Mouse (Mus musculus) heart, embryonic 16.5 days (tissue): ENCODE data around the gene Slc25a11. TPM values are rescaled to one million over a fixed set of nuclear protein-coding genes. Genes with fewer than 3 reads are reported as not detected.

Experiments
- ATAC-seq: fragments of 200-750 bp; cut with Nextera tagmentation; replicated peaks from 2 replicates; pipeline ENCODE4 v1.8.0; 2017; ENCODE audit warnings: moderate number of reproducible peaks; ENCODE audit not compliant: insufficient read depth, low FRiP score; ENCODE audit errors: extremely low read depth
- H3K27ac ChIP-seq: fragments of 300-500 bp; sonication (generic); 2 replicates; pipeline ENCODE4 v1.5.1; 2014; ENCODE audit warnings: mild to moderate bottlenecking, low read length, control low read depth, moderate library complexity
- H3K27me3 ChIP-seq: fragments of 300-500 bp; sonication (generic); 2 replicates; pipeline ENCODE4 v1.6.1; 2014; ENCODE audit warnings: low read length, mixed read lengths; ENCODE audit not compliant: control insufficient read depth, insufficient read depth
- H3K36me3 ChIP-seq: fragments of 300-500 bp; sonication (generic); 2 replicates; pipeline ENCODE4 v1.6.1; 2014; ENCODE audit not compliant: control insufficient read depth, insufficient read depth
- H3K4me1 ChIP-seq: fragments of 300-500 bp; sonication (generic); 2 replicates; pipeline ENCODE4 v1.6.1; 2014; ENCODE audit warnings: low read length, mixed read lengths; ENCODE audit not compliant: control insufficient read depth, insufficient read depth
- H3K4me2 ChIP-seq: fragments of 300-500 bp; sonication (generic); 2 replicates; pipeline ENCODE4 v1.6.1; 2014; ENCODE audit warnings: low read depth, mild to moderate bottlenecking, control low read depth, low read length
- H3K4me3 ChIP-seq: fragments of 300-500 bp; sonication (generic); 2 replicates; pipeline ENCODE4 v1.5.1; 2014; ENCODE audit warnings: mild to moderate bottlenecking, control low read depth, low read length
- H3K9ac ChIP-seq: fragments of 300-500 bp; sonication (generic); 2 replicates; pipeline ENCODE4 v1.6.1; 2014; ENCODE audit warnings: low read length, control low read depth
- H3K9me3 ChIP-seq: fragments of 300-500 bp; sonication (generic); replicated peaks from 2 replicates; pipeline ENCODE4 v1.6.1; 2016; ENCODE audit warnings: low read length; ENCODE audit not compliant: control insufficient read depth
- WGBS: fragments of 180-500 bp; shearing (Covaris S2); extraction: QIAGEN DNeasy Blood & Tissue Kit; methylation state at CpG from one replicate; pipeline ENCODE4 v1.1.7; 2014; 5-methylcytosine and 5-hydroxymethylcytosine counted together
- polyA plus RNA-seq: library from polyadenylated mRNA; unstranded; fragments of >200 nt; fragmentation: Nextera tagmentation; extraction: Ambion mirVana; gene quantifications from 2 replicates; pipeline ENCODE4 v1.2.1, GENCODE M21; 2015

The Slc25a11 gene
- polyA plus RNA-seq, 1 experiment from 2014 or later, result 346 TPM

DNA sequence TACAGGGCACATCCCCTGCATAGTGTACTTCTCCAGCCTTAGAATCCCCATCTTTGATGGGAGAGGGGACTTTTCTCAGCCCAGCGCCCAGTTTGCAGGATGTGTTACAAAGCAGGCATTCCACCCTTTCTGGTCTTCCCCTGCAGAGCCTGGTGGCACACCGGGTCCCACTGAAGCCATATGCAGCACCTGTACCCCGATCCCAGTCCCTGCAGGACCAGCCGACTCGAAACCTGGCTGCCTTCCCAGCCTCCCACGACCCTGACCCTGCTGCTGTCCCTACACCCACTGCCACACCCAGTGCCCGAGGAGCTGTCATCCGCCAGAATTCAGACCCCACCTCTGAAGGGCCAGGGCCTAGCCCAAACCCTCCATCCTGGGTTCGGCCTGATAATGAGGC, 39.7 kb downstream of the Slc25a11 start:
- no peak overlapping the region for H3K4me3 ChIP-seq
- 80% methylated on average over 9 of the region's 9 CpGs for WGBS

DNA sequence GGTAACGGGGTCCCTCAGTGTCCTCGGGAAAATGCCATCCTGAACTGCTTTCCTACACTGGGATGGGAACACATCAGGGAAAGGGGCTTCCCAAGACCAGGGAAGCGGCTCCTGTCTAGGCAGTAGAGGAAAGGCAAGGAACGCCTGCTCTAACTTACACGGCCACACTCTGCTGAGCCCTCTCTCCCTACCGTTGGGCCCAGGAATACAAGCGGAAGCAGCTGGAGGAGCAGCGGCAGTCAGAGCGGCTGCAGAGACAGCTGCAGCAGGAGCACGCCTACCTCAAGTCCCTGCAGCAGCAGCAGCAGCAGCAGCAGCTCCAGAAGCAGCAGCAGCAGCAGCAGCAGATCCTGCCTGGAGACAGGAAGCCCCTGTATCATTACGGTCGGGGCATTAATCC, 40.6 kb downstream of the Slc25a11 start:
- 74% methylated on average over 12 of the region's 12 CpGs for WGBS
- Histone ChIP-seq H3K27me3 (no peaks in the 10 kb centered on the region), H3K27ac (no peak overlapping the region), H3K4me3 (no peak overlapping the region), H3K4me2 (no peak overlapping the region), H3K9ac (no peak overlapping the region), H3K9me3 (no peaks in the 10 kb centered on the region), H3K36me3 (peaks cover 56% of the 10 kb centered on the region), H3K4me1 (no peaks in the 10 kb centered on the region)
- no peak for ATAC-seq

More for the DNA sequence above, 39.7 kb downstream of the Slc25a11 start:
- no peak overlapping the region for H3K9ac ChIP-seq
- H3K9me3 ChIP-seq, result no peaks in the 10 kb centered on the region
- no peak overlapping the region for H3K27ac ChIP-seq
- no peak overlapping the region for H3K4me2 ChIP-seq
- H3K27me3 ChIP-seq, result no peaks in the 10 kb centered on the region
- ATAC-seq, result no peak
- no peaks in the 10 kb centered on the region for H3K4me1 ChIP-seq
- peaks cover 62% of the 10 kb centered on the region for H3K36me3 ChIP-seq

DNA sequence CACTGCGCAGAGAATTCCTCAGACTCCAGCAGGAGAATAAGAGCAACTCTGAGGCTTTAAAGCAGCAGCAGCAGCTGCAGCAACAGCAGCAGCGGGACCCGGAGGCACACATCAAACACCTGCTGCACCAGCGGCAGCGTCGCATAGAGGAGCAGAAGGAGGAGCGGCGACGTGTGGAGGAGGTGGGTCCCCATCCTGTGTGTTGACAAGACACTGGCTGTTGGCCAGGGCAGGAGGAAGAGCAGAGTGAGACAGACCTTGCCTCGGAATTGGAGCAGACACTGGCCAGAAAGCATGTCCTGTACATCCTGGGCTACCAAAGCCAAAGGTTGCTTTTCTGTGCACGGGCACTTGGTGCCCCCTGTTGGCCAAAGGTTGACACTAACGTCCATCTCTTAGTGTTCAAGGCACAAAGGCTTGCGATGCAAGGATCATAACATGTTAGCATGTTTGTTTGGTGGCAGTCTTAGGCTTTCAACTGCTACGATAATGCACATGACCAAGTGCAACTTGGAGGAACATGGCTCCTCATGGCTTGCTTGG, 42.2 kb downstream of the Slc25a11 start:
- no peak overlapping the region for H3K4me3 ChIP-seq
- no peak for ATAC-seq
- no peak overlapping the region for H3K9ac ChIP-seq
- no peaks in the 10 kb centered on the region for H3K27me3 ChIP-seq
- H3K4me1 ChIP-seq, result no peaks in the 10 kb centered on the region
- WGBS, result 47% methylated on average over 14 of the region's 14 CpGs
- H3K9me3 ChIP-seq, result no peaks in the 10 kb centered on the region
- peaks cover 48% of the 10 kb centered on the region for H3K36me3 ChIP-seq
- no peak overlapping the region for H3K27ac ChIP-seq
- H3K4me2 ChIP-seq, result no peak overlapping the region

- WGBS, result 82% methylated on average over 9 of the region's 9 CpGs
- Histone ChIP-seq H3K9ac (no peak overlapping the region), H3K4me3 (no peak overlapping the region), H3K27me3 (no peaks in the 10 kb centered on the region), H3K4me2 (no peak overlapping the region), H3K4me1 (peaks cover 6% of the 10 kb centered on the region; the same call in 1 of the 2 replicates), H3K36me3 (peaks cover 19% of the 10 kb centered on the region), H3K9me3 (no peaks in the 10 kb centered on the region), H3K27ac (no peak overlapping the region)
- ATAC-seq, result no peak
These were observed 48.8 kb downstream of the Slc25a11 start for GRCm38 (mm10) chr11:70598451-70598953.

- Histone ChIP-seq H3K27me3 (no peaks in the 10 kb centered on the region), H3K4me2 (no peak overlapping the region), H3K4me3 (no peak overlapping the region), H3K27ac (no peak overlapping the region), H3K9ac (no peak overlapping the region), H3K36me3 (peaks cover 13% of the 10 kb centered on the region), H3K9me3 (no peaks in the 10 kb centered on the region), H3K4me1 (peaks cover 6% of the 10 kb centered on the region; the same call in 1 of the 2 replicates)
- 75% methylated on average over 6 of the region's 6 CpGs for WGBS
- ATAC-seq, result no peak
These were observed 50.0 kb downstream of the Slc25a11 start for GRCm38 (mm10) chr11:70597301-70597700.

- Histone ChIP-seq H3K4me2 (no peak overlapping the region), H3K9ac (0 out of 2 replicates have a peak overlapping the region, but pooled peaks have one; percentile 35), H3K27ac (peak overlapping the region; percentile 34; the same call in 1 of the 2 replicates), H3K36me3 (peaks cover 13% of the 10 kb centered on the region), H3K4me1 (peaks cover 6% of the 10 kb centered on the region; the same call in 1 of the 2 replicates), H3K4me3 (no peak overlapping the region), H3K27me3 (no peaks in the 10 kb centered on the region), H3K9me3 (no peaks in the 10 kb centered on the region)
- WGBS, result 60% methylated on average over 4 of the region's 4 CpGs
- ATAC-seq, result no peak
These were observed 51.2 kb downstream of the Slc25a11 start for GRCm38 (mm10) chr11:70596094-70596493.

DNA sequence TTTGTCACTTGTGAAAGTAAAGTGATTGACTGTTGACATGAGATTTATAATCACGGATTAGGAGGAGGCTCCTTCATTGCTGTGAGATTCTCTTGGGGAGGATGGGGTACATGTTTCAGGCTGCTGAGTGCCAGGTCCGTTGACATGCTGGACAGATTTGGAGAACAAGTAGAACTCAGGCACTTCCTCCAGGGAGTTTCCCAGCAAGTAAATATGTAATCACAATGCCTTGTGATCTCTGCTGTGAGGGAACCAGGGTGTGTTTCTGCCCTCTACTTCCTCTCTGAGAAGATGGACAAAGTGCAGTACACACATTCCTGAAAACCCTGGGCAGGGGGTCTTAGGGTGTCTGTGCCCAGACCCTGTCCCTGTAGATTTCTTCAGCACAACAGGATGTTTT, 51.6 kb downstream of the Slc25a11 start:
- WGBS, result 47% methylated on average over 2 of the region's 2 CpGs
- Histone ChIP-seq H3K4me3 (no peak overlapping the region), H3K27me3 (no peaks in the 10 kb centered on the region), H3K9ac (0 out of 2 replicates have a peak overlapping the region, but pooled peaks have one; percentile 35), H3K4me1 (peaks cover 6% of the 10 kb centered on the region; the same call in 1 of the 2 replicates), H3K27ac (peak overlapping the region; percentile 34; the same call in 1 of the 2 replicates), H3K4me2 (no peak overlapping the region), H3K36me3 (peaks cover 13% of the 10 kb centered on the region), H3K9me3 (no peaks in the 10 kb centered on the region)
- no peak for ATAC-seq

GRCm38 (mm10) chr11:70594253-70594989, 52.9 kb downstream of the Slc25a11 start:
- Histone ChIP-seq H3K27me3 (no peaks in the 10 kb centered on the region), H3K4me2 (no peak overlapping the region), H3K36me3 (peaks cover 11% of the 10 kb centered on the region), H3K9ac (no peak overlapping the region), H3K27ac (no peak overlapping the region), H3K9me3 (no peaks in the 10 kb centered on the region), H3K4me3 (no peak overlapping the region), H3K4me1 (peaks cover 6% of the 10 kb centered on the region; the same call in 1 of the 2 replicates)
- WGBS, result 66% methylated on average over 15 of the region's 15 CpGs
- no peak for ATAC-seq
